Mouse (Mus musculus) lung, embryonic 16.5 days (tissue): Measurements from ENCODE around the gene Prkag1. TPM values are rescaled to one million over a fixed set of nuclear protein-coding genes. Genes with fewer than 3 reads are reported as not detected.

Experiments
- ATAC-seq: fragments of 200-750 bp; cut with Nextera tagmentation; 2 replicates; pipeline ENCODE4 v1.8.0; 2017; ENCODE audit warnings: low read depth, mild to moderate bottlenecking, moderate library complexity
- H3K27ac ChIP-seq: fragments of 300-500 bp; sonication (generic); 2 replicates; pipeline ENCODE4 v1.5.1; 2014; ENCODE audit warnings: mild to moderate bottlenecking, control low read depth, low read length
- H3K27me3 ChIP-seq: fragments of 300-500 bp; sonication (generic); 2 replicates; pipeline ENCODE4 v1.6.1; 2014; ENCODE audit warnings: low read depth, low read length, mixed read lengths; ENCODE audit not compliant: control insufficient read depth, insufficient read depth
- H3K36me3 ChIP-seq: fragments of 300-500 bp; sonication (generic); 2 replicates; pipeline ENCODE4 v1.6.1; 2014; ENCODE audit warnings: low read length; ENCODE audit not compliant: control insufficient read depth, insufficient read depth
- H3K4me1 ChIP-seq: fragments of 300-500 bp; sonication (generic); replicated peaks from 2 replicates; pipeline ENCODE4 v1.6.1; 2014; ENCODE audit warnings: low read length, mixed read lengths; ENCODE audit not compliant: control insufficient read depth, insufficient read depth
- H3K4me2 ChIP-seq: fragments of 300-500 bp; sonication (generic); 2 replicates; pipeline ENCODE4 v1.6.1; 2014; ENCODE audit warnings: low read depth, low read length, control low read depth
- H3K4me3 ChIP-seq: fragments of 300-500 bp; sonication (generic); 2 replicates; pipeline ENCODE4 v1.5.1; 2014; ENCODE audit warnings: mild to moderate bottlenecking, low read length, control low read depth
- H3K9ac ChIP-seq: fragments of 300-500 bp; sonication (generic); 2 replicates; pipeline ENCODE4 v1.6.1; 2014; ENCODE audit warnings: low read length, control low read depth
- H3K9me3 ChIP-seq: fragments of 300-500 bp; sonication (generic); 2 replicates; pipeline ENCODE4 v1.6.1; 2016; ENCODE audit warnings: low read length; ENCODE audit not compliant: control insufficient read depth
- WGBS: fragments of 180-500 bp; shearing (Covaris S2); extraction: QIAGEN DNeasy Blood & Tissue Kit; methylation state at CpG from one replicate; pipeline ENCODE4 v1.1.7; 2014; 5-methylcytosine and 5-hydroxymethylcytosine counted together
- polyA plus RNA-seq: library from polyadenylated mRNA; unstranded; fragments of >200 nt; fragmentation: Nextera tagmentation; extraction: Ambion mirVana; gene quantifications from 2 replicates; pipeline ENCODE4 v1.2.1, GENCODE M21; 2015

Prkag1 gene
- polyA plus RNA-seq, 1 experiment from 2014 or later = 106 TPM

- Histone ChIP-seq H3K36me3 (no peaks in the 10 kb centered on the region), H3K9ac (no peak overlapping the region), H3K9me3 (peaks cover 3% of the 10 kb centered on the region), H3K27ac (no peak overlapping the region), H3K27me3 (peaks cover 86% of the 10 kb centered on the region), H3K4me1 (peaks cover 20% of the 10 kb centered on the region), H3K4me3 (peak overlapping the region; percentile 30), H3K4me2 (peak overlapping the region; percentile 39)
- WGBS = under 1% methylated on average over 23 of the region's 23 CpGs
- no peak for ATAC-seq
Observed at GRCm38 (mm10) chr15:98790761-98791160, 40.6 kb downstream of the Prkag1 start.

GRCm38 (mm10) chr15:98789661-98790535, 41.4 kb downstream of the Prkag1 start, which contains the start of gene Wnt1:
Wnt1 (plus strand) TSS chr15:98789857.
- peaks cover 20% of the 10 kb centered on the region for H3K4me1 ChIP-seq
- 4% methylated on average over 51 of the region's 51 CpGs for WGBS
- H3K4me3 ChIP-seq = peak within 1 kb of the TSS; percentile 30
- H3K27me3 ChIP-seq = peaks cover 77% of the 10 kb centered on the region
- H3K4me2 ChIP-seq = peak within 1 kb of the TSS; percentile 39; the same call in 1 of the 2 replicates
- H3K9ac ChIP-seq = no peak within 1 kb of the TSS
- H3K36me3 ChIP-seq = no peaks in the 10 kb centered on the region
- H3K9me3 ChIP-seq = peaks cover 4% of the 10 kb centered on the region
- peak; percentile 38; the same call in 1 of the 2 replicates for ATAC-seq
- H3K27ac ChIP-seq = no peak within 1 kb of the TSS

- ATAC-seq = no peak
- Histone ChIP-seq H3K36me3 (no peaks in the 10 kb centered on the region), H3K27me3 (peaks cover 69% of the 10 kb centered on the region), H3K4me1 (peaks cover 20% of the 10 kb centered on the region), H3K4me3 (no peak overlapping the region), H3K9ac (no peak overlapping the region), H3K9me3 (peaks cover 4% of the 10 kb centered on the region), H3K27ac (no peak overlapping the region), H3K4me2 (peak overlapping the region; percentile 34; the same call in 1 of the 2 replicates)
- 9% methylated on average over 24 of the region's 24 CpGs for WGBS
Observed at GRCm38 (mm10) chr15:98788972-98789660, 42.2 kb downstream of the Prkag1 start.

- no peak overlapping the region for H3K4me2 ChIP-seq
- no peak for ATAC-seq
- H3K27me3 ChIP-seq = peaks cover 60% of the 10 kb centered on the region
- H3K36me3 ChIP-seq = no peaks in the 10 kb centered on the region
- H3K27ac ChIP-seq = no peak overlapping the region
- H3K4me1 ChIP-seq = peaks cover 14% of the 10 kb centered on the region
- peaks cover 4% of the 10 kb centered on the region for H3K9me3 ChIP-seq
- 22% methylated on average over 4 of the region's 4 CpGs for WGBS
- H3K4me3 ChIP-seq = no peak overlapping the region
- no peak overlapping the region for H3K9ac ChIP-seq
Observed at GRCm38 (mm10) chr15:98787930-98788329, 43.4 kb downstream of the Prkag1 start.

DNA sequence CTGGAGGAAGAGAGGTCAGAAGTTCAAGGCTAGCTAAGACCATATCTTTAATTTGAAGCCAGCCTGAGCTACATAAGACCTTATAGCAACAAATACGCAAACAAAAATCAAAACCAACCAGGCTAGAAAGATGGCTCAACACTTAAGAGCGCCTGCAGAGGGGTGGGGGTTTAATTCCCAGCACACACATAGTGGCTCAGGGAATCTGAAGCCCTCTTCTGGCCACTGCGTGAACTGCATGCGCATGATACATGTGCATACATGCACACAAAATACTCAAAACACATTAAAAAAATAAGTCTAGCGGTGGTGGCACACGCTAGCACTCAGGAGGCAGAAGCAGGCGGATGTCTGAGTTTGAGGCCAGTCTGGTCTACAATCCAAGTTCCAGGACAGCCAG, 45.6 kb downstream of the Prkag1 start:
- Histone ChIP-seq H3K9ac (no peak overlapping the region), H3K9me3 (peaks cover 4% of the 10 kb centered on the region), H3K4me3 (no peak overlapping the region), H3K4me1 (peaks cover 4% of the 10 kb centered on the region; the same call in 1 of the 2 replicates), H3K4me2 (no peak overlapping the region), H3K36me3 (no peaks in the 10 kb centered on the region), H3K27ac (no peak overlapping the region), H3K27me3 (peaks cover 50% of the 10 kb centered on the region)
- WGBS = 32% methylated on average over 7 of the region's 7 CpGs
- ATAC-seq = no peak

DNA sequence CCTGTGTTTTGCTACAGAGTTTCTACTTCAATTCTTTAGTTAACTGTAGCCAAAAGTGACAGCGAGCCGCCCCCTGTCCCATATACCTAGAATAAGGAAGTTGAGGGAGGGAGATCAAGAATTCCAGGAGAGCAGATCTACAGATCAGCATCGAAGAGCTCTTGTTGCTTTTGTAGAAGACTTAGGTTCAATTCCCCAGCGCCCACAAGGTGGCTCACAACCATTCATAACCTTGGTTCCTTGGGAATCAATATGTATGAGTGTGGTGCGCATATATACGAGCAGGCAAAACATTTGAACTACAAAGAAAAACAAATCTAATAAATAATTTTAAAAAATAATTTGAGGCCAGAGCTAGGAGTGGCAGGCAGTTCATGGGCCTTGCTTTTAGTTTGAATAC, 50.2 kb downstream of the Prkag1 start:
- Histone ChIP-seq H3K4me3 (no peak overlapping the region), H3K4me2 (no peak overlapping the region), H3K4me1 (peaks cover 13% of the 10 kb centered on the region), H3K27me3 (peaks cover 60% of the 10 kb centered on the region), H3K27ac (no peak overlapping the region), H3K36me3 (no peaks in the 10 kb centered on the region), H3K9ac (no peak overlapping the region), H3K9me3 (peaks cover 4% of the 10 kb centered on the region)
- 35% methylated on average over 6 of the region's 6 CpGs for WGBS
- no peak for ATAC-seq

DNA sequence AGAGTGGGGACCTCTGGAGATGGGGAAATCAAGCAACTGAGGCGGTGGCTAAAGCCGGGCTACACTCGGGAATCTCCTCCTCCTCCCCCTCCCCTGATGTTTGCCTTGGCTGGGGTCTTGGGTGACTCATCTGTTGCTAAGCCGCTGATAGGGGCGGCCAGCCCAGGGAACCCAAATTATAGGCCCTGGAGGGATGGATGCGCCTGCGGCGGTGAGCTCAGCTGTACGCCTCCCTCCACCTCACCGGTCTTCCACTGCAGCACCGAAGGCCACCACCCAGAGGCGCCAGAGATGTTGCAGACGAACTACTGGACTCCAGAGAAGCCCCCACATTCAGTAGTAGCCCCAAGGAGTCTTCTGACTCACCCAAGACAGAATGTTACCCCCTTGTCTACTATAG, 50.7 kb downstream of the Prkag1 start:
- H3K4me3 ChIP-seq = no peak overlapping the region
- H3K27me3 ChIP-seq = peaks cover 66% of the 10 kb centered on the region
- H3K27ac ChIP-seq = no peak overlapping the region
- peaks cover 17% of the 10 kb centered on the region for H3K4me1 ChIP-seq
- H3K9ac ChIP-seq = no peak overlapping the region
- no peak overlapping the region for H3K4me2 ChIP-seq
- H3K9me3 ChIP-seq = no peaks in the 10 kb centered on the region; the same call in 1 of the 2 replicates
- no peaks in the 10 kb centered on the region for H3K36me3 ChIP-seq
- 3% methylated on average over 11 of the region's 13 CpGs for WGBS
- no peak for ATAC-seq

- Histone ChIP-seq H3K27ac (no peak overlapping the region), H3K27me3 (peaks cover 71% of the 10 kb centered on the region), H3K4me1 (peaks cover 17% of the 10 kb centered on the region), H3K4me3 (no peak overlapping the region), H3K4me2 (no peak overlapping the region), H3K9ac (no peak overlapping the region), H3K36me3 (no peaks in the 10 kb centered on the region), H3K9me3 (no peaks in the 10 kb centered on the region)
- ATAC-seq = no peak
- WGBS = 3% methylated on average over 8 of the region's 8 CpGs
Observed at GRCm38 (mm10) chr15:98780075-98780474, 51.2 kb downstream of the Prkag1 start.

- no peak for ATAC-seq
- H3K27me3 ChIP-seq = peaks cover 83% of the 10 kb centered on the region
- H3K4me2 ChIP-seq = no peak overlapping the region
- H3K4me1 ChIP-seq = peaks cover 17% of the 10 kb centered on the region
- H3K4me3 ChIP-seq = no peak overlapping the region
- H3K9ac ChIP-seq = no peak overlapping the region
- 12% methylated on average over 10 of the region's 11 CpGs for WGBS
- no peaks in the 10 kb centered on the region for H3K36me3 ChIP-seq
- no peak overlapping the region for H3K27ac ChIP-seq
- H3K9me3 ChIP-seq = no peaks in the 10 kb centered on the region
Observed at GRCm38 (mm10) chr15:98778806-98779205, 52.5 kb downstream of the Prkag1 start.
